Mouse (Mus musculus): ENCODE data around the gene Klhl12. TPM values are rescaled to one million over a fixed set of nuclear protein-coding genes. Genes with fewer than 3 reads are reported as not detected.
"Not testable (repeated sequence)": the region's sequence is repeated elsewhere in the genome, so short reads cannot be mapped to it uniquely, and the experiment has no call there.

The Klhl12 gene
- polyA plus RNA-seq, 1 experiment from 2014 or later = 17.4 TPM

- ATAC-seq (ENCODE audit: insufficient number of reproducible peaks, insufficient read depth, low FRiP score, low read depth) = peak; percentile 63
- H3K4me1 ChIP-seq (ENCODE audit: control insufficient read depth in 2 of 2, insufficient read depth in 2 of 2, low read length in 2 of 2) = peaks cover 7 to 17% of the 10 kb centered on the region in 2 experiments; a peak in 3 of 4 replicates
- H3K4me3 ChIP-seq (ENCODE audit: control insufficient read depth in 1 of 2, insufficient read depth in 1 of 2, low read depth in 1 of 2, low read length in 2 of 2) = no peak overlapping the region
- H3K9me3 ChIP-seq (ENCODE audit: control insufficient read depth, low read length) = no peaks in the 10 kb centered on the region
- H3K36me3 ChIP-seq (ENCODE audit: control insufficient read depth, insufficient read depth, low read length) = no peaks in the 10 kb centered on the region
- peaks cover 13% of the 10 kb centered on the region for H3K27me3 ChIP-seq (ENCODE audit: control insufficient read depth, insufficient read depth, low read length)
- WGBS = 11% methylated on average over 4 of the region's 4 CpGs
- no peak overlapping the region for H3K9ac ChIP-seq (ENCODE audit: low read length)
- peak overlapping the region; percentile 12; the same call in 1 of the 2 replicates for H3K4me2 ChIP-seq (ENCODE audit: low read length)
- H3K27ac ChIP-seq (replicated peaks in 1 of 2; ENCODE audit: control insufficient read depth in 1 of 2, insufficient read depth in 1 of 2, low read depth in 2 of 2, low read length in 2 of 2) = peak overlapping the region; percentile 65 to 76
Measured at GRCm38 (mm10) chr1:134516491-134517198, 61.3 kb downstream of the Klhl12 start.

DNA sequence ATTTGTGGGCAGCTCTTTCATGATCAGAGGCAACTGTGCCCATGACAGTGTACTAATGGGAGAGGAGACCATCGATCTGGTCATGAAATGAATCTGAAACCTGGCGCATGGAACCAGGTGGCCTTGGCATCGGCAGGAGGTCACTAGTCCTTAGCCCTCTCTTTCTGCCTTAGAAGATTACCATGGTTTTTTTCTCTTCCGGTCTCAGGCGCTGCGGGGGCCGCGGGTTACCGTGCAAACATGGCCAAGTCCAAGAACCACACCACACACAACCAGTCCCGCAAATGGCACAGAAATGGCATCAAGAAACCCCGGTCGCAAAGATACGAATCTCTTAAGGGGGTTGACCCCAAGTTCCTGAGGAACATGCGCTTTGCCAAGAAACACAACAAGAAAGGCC is 62.5 kb downstream of the Klhl12 start:
- H3K4me3 ChIP-seq (ENCODE audit: control insufficient read depth in 1 of 2, insufficient read depth in 1 of 2, low read depth in 1 of 2, low read length in 2 of 2); H3K9me3 ChIP-seq (ENCODE audit: control insufficient read depth, low read length); H3K36me3 ChIP-seq (ENCODE audit: control insufficient read depth, insufficient read depth, low read length); H3K27ac ChIP-seq (replicated peaks in 1 of 2; ENCODE audit: control insufficient read depth in 1 of 2, insufficient read depth in 1 of 2, low read depth in 2 of 2, low read length in 2 of 2); ATAC-seq (ENCODE audit: insufficient number of reproducible peaks, insufficient read depth, low FRiP score, low read depth); H3K9ac ChIP-seq (ENCODE audit: low read length); H3K27me3 ChIP-seq (ENCODE audit: control insufficient read depth, insufficient read depth, low read length); H3K4me2 ChIP-seq (ENCODE audit: low read length): not testable (repeated sequence)
- 92% methylated on average over 14 of the region's 14 CpGs for WGBS
- H3K4me1 ChIP-seq (ENCODE audit: control insufficient read depth in 2 of 2, insufficient read depth in 2 of 2, low read length in 2 of 2) = peaks cover 7 to 17% of the 10 kb centered on the region in 2 experiments; a peak in 3 of 4 replicates

DNA sequence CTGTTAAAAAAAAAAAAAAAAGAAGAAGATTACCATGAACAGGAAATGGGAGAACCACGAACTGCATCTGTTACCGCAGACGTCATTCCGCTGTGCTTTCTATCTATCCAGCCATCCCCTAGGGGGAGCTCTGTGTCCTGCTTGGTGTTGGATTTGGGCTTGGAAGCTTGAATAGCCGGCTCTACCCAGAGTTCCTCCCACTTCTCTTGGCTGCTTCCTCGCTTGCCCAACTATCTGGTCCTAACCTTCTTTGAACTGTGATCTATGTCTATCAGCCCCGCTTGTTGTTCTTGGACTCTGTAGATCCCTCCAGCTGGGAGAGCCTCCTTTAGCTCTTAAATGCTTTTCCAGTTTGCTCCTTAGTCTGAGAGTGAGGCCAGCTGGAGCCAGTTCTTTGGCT is 63.3 kb downstream of the Klhl12 start:
- H3K4me2 ChIP-seq (ENCODE audit: low read length) = 0 out of 2 replicates have a peak overlapping the region, but pooled peaks have one; percentile 16
- 8% methylated on average over 7 of the region's 7 CpGs for WGBS
- peak; percentile 62 for ATAC-seq (ENCODE audit: insufficient number of reproducible peaks, insufficient read depth, low FRiP score, low read depth)

GRCm38 (mm10) chr1:134519201-134519600 is 63.9 kb downstream of the Klhl12 start:
- WGBS = 92% methylated on average over 5 of the region's 5 CpGs
- not testable (repeated sequence) for H3K27ac ChIP-seq (replicated peaks in 1 of 2; ENCODE audit: control insufficient read depth in 1 of 2, insufficient read depth in 1 of 2, low read depth in 2 of 2, low read length in 2 of 2); H3K9ac ChIP-seq (ENCODE audit: low read length)

More for the DNA sequence above, 63.3 kb downstream of the Klhl12 start:
- Histone ChIP-seq H3K4me3 (ENCODE audit: control insufficient read depth in 1 of 2, insufficient read depth in 1 of 2, low read depth in 1 of 2, low read length in 2 of 2) (no peak overlapping the region), H3K27ac (replicated peaks in 1 of 2; ENCODE audit: control insufficient read depth in 1 of 2, insufficient read depth in 1 of 2, low read depth in 2 of 2, low read length in 2 of 2) (no peak overlapping the region), H3K9ac (ENCODE audit: low read length) (no peak overlapping the region), H3K36me3 (ENCODE audit: control insufficient read depth, insufficient read depth, low read length) (no peaks in the 10 kb centered on the region), H3K27me3 (ENCODE audit: control insufficient read depth, insufficient read depth, low read length) (peaks cover 7% of the 10 kb centered on the region; the same call in 1 of the 2 replicates), H3K9me3 (ENCODE audit: control insufficient read depth, low read length) (no peaks in the 10 kb centered on the region), H3K4me1 (ENCODE audit: control insufficient read depth in 2 of 2, insufficient read depth in 2 of 2, low read length in 2 of 2) (peaks cover 7 to 8% of the 10 kb centered on the region in 2 experiments; a peak in 3 of 4 replicates)

GRCm38 (mm10) chr1:134520001-134520721 is 64.8 kb downstream of the Klhl12 start:
- peaks cover 7 to 8% of the 10 kb centered on the region in 2 experiments; a peak in 2 of 4 replicates for H3K4me1 ChIP-seq (ENCODE audit: control insufficient read depth in 2 of 2, insufficient read depth in 2 of 2, low read length in 2 of 2)
- no peak for ATAC-seq (ENCODE audit: insufficient number of reproducible peaks, insufficient read depth, low FRiP score, low read depth)
- H3K27me3 ChIP-seq (ENCODE audit: control insufficient read depth, insufficient read depth, low read length) = no peaks in the 10 kb centered on the region
- H3K9me3 ChIP-seq (ENCODE audit: control insufficient read depth, low read length) = no peaks in the 10 kb centered on the region
- no peaks in the 10 kb centered on the region for H3K36me3 ChIP-seq (ENCODE audit: control insufficient read depth, insufficient read depth, low read length)
- H3K4me3 ChIP-seq (ENCODE audit: control insufficient read depth in 1 of 2, insufficient read depth in 1 of 2, low read depth in 1 of 2, low read length in 2 of 2) = no peak overlapping the region
- WGBS = 52% methylated on average over 8 of the region's 8 CpGs
- H3K27ac ChIP-seq (replicated peaks in 1 of 2; ENCODE audit: control insufficient read depth in 1 of 2, insufficient read depth in 1 of 2, low read depth in 2 of 2, low read length in 2 of 2) = no peak overlapping the region
- no peak overlapping the region for H3K4me2 ChIP-seq (ENCODE audit: low read length)
- no peak overlapping the region for H3K9ac ChIP-seq (ENCODE audit: low read length)

More at GRCm38 (mm10) chr1:134519201-134519600, 63.9 kb downstream of the Klhl12 start:
- H3K27me3 ChIP-seq (ENCODE audit: control insufficient read depth, insufficient read depth, low read length); H3K36me3 ChIP-seq (ENCODE audit: control insufficient read depth, insufficient read depth, low read length); H3K4me2 ChIP-seq (ENCODE audit: low read length); H3K4me1 ChIP-seq (ENCODE audit: control insufficient read depth in 2 of 2, insufficient read depth in 2 of 2, low read length in 2 of 2); H3K9me3 ChIP-seq (ENCODE audit: control insufficient read depth, low read length); ATAC-seq (ENCODE audit: insufficient number of reproducible peaks, insufficient read depth, low FRiP score, low read depth); H3K4me3 ChIP-seq (ENCODE audit: control insufficient read depth in 1 of 2, insufficient read depth in 1 of 2, low read depth in 1 of 2, low read length in 2 of 2): not testable (repeated sequence)

DNA sequence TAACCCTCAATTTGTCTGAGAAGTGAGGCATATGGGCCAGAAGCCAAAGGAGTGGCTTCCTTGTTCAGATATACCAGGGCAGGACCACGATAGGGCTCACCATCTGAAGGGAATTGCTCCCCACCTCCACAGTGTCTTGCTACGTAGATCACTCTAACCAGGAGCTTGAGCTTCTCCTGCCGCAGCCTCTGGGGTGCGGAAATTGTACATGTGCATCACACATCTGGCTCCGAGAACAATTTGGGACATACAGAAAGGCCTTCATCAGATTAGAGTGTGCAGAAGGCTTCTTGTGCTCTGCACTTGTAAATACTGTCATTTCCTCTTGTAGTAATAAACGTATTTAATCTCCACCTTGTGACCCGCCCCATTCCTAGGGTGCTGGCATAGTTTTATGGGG is 65.8 kb downstream of the Klhl12 start:
- Histone ChIP-seq H3K4me3 (ENCODE audit: control insufficient read depth in 1 of 2, insufficient read depth in 1 of 2, low read depth in 1 of 2, low read length in 2 of 2) (no peak overlapping the region), H3K9me3 (ENCODE audit: control insufficient read depth, low read length) (no peaks in the 10 kb centered on the region), H3K36me3 (ENCODE audit: control insufficient read depth, insufficient read depth, low read length) (no peaks in the 10 kb centered on the region), H3K27ac (replicated peaks in 1 of 2; ENCODE audit: control insufficient read depth in 1 of 2, insufficient read depth in 1 of 2, low read depth in 2 of 2, low read length in 2 of 2) (no peak overlapping the region), H3K9ac (ENCODE audit: low read length) (no peak overlapping the region), H3K4me2 (ENCODE audit: low read length) (no peak overlapping the region), H3K4me1 (ENCODE audit: control insufficient read depth in 2 of 2, insufficient read depth in 2 of 2, low read length in 2 of 2) (peaks cover 2 to 5% of the 10 kb centered on the region in 2 experiments; a peak in 2 of 4 replicates), H3K27me3 (ENCODE audit: control insufficient read depth, insufficient read depth, low read length) (no peaks in the 10 kb centered on the region)
- WGBS = 70% methylated on average over 7 of the region's 7 CpGs
- ATAC-seq (ENCODE audit: insufficient number of reproducible peaks, insufficient read depth, low FRiP score, low read depth) = no peak

GRCm38 (mm10) chr1:134522325-134522724 is 67.0 kb downstream of the Klhl12 start:
- Histone ChIP-seq H3K4me3 (ENCODE audit: control insufficient read depth in 1 of 2, insufficient read depth in 1 of 2, low read depth in 1 of 2, low read length in 2 of 2) (no peak overlapping the region), H3K27me3 (ENCODE audit: control insufficient read depth, insufficient read depth, low read length) (no peaks in the 10 kb centered on the region), H3K27ac (replicated peaks in 1 of 2; ENCODE audit: control insufficient read depth in 1 of 2, insufficient read depth in 1 of 2, low read depth in 2 of 2, low read length in 2 of 2) (no peak overlapping the region), H3K4me2 (ENCODE audit: low read length) (no peak overlapping the region), H3K4me1 (ENCODE audit: control insufficient read depth in 2 of 2, insufficient read depth in 2 of 2, low read length in 2 of 2) (no peaks in the 10 kb centered on the region), H3K9me3 (ENCODE audit: control insufficient read depth, low read length) (no peaks in the 10 kb centered on the region), H3K36me3 (ENCODE audit: control insufficient read depth, insufficient read depth, low read length) (no peaks in the 10 kb centered on the region), H3K9ac (ENCODE audit: low read length) (no peak overlapping the region)
- 46% methylated on average over 2 of the region's 2 CpGs for WGBS
- no peak for ATAC-seq (ENCODE audit: insufficient number of reproducible peaks, insufficient read depth, low FRiP score, low read depth)

Measured in heart, embryonic 14.5 days (tissue).